Mouse (Mus musculus) 3T3-L1 (cell line): Measurements from ENCODE around the gene Sf3b1.

Experiments used
- DNase-seq: peaks from one replicate; pipeline ENCODE4 v3.0.0-alpha.2; 2015; ENCODE audit warnings: low read depth, low spot score

The Sf3b1 gene

DNA sequence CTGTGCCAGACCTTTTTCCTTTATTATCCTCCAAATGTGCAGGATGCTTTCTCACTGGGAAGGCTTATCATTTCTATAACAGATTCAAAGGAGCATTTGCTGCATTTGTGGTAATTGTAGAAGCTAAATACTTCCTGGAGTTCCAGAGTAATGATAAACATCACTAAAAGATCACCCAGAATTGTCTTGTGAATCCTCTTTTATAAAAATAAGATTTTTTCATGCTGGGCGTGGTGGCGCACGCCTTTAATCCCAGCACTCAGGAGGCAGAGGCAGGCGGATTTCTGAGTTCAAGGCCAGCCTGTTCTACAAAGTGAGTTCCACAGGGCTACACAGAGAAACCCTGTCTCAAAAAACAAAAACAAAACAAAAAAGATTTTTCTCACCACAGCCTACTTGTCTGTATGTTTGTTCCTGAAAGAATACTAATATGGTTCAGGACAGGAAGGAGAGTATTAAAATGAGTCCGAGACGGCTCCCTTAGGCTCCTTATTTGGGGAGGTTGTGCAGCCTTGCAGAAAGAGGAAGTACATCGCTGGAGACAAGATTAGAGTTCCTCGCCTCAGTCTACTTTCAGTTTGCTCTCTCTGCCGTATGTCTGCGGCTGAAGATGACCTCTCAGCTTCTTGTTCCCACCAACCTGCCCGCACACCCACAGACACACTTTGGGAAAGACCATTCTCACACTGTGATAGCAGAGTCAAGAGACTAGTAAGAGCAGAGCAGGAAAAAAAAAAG, 1.4 kb upstream of the Sf3b1 start:
- DNase-seq = no peak

DNA sequence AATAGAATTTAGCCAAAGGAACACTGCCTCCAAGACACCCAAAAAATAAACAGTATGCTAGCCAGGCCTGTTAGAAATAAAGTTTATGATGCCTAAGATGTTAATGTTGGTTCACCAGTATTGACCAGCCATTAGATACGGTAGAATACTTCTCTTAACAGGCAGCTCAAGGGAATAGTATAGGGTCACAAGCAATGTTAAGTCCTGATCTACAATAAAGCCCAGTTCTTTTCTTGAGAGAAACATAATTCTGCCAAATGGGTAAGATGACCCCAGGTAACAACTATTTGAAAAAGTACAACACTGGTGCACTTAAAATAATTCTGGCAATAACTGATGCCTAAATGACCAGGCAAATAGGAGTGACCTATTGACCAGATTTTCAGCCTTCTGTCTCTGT, 685 bp upstream of the Sf3b1 start:
- no peak for DNase-seq

DNA sequence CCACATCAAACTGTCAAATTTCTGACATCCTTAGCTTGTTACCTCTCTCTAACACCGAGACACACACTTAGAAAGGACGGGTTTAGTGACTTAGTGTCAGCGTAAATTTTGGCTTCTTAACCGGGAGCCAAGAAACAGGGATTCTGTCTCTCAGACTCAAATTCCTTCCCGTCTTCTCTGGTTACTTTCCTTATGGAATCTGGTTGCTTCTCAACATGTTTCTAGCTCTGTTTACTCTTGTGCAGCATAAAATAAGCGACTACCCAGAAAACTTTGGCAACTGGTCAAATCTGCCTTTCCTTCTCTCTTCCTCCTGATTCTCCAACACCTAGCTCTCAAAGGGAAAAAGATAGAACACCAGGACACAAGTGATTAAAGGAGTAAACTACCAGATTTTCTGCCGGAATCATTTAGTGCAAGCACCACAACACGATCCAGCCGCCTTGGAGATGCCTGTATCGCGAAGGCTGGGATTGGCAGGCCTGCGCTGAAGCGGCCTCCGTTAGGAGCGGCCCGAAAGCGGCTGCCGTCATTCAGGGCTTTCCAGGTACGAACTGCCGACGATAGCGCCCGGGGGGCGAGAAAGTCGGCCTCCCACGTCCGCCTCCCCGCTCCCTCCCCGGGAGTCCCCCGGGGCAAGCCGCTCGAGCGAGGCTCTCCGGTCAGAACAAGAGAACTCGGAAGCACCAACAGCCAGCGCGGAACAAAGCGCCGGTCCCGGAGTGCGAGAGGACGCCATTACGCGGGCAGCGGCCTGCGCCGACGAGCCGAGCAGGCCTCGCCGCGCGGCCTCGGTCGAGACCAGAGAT, 633 bp downstream of the Sf3b1 start:
- peak; percentile 51 for DNase-seq

DNA sequence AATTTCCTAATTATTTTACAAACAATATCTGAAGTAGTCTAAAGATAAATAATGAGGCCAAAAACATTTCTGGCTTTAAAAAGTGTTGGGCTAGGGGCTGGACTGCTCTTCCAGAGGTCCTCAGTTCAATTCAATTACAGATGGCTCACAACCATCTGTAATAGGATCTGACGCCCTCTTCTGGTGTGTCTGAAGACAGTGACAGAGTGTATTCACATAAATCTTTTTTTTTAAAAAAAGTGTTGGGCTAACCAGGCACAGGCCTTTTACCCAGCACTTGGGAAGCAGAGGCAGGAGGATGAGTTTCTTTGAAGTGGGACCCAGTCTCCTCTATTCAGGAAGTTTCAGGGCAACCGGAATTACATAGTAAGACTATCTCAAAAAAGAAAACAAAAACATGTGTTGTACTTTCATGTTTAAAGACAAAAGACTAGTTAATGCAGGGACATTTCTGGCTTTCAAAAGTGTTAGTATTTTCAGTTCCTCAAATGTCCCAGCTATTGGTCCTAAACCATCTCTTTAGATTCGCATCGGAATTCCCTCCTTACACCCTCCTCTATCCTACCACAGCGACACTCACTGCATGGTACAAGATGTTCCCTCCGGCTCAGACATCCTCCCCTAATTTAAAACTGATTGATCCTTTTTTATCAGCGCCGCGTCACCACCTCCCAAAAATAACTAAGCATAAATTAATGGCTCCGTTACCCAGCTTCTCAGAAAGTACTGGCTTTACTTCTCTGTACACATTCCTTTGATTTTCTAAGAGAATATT, 1.4 kb downstream of the Sf3b1 start:
- peak; percentile 29 for DNase-seq

DNA sequence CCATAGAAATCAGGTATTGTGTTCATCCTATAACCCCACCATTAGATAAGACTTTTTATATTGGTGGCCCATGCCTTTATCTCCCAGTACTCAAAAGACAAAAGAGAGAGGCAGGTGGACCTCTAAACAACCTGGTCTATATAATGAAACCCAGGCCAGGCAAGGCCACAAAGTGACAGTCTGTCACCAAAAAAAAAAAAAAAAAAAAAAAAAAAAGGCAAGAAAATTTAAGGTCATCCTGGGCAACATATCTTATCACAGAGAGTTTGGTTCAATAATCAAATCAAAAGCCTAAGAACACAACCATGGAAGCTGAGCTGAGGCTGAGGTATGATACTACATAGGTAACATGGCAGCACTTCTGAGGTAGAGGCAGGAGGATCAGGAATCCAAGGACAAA, 5.4 kb downstream of the Sf3b1 start:
- DNase-seq = no peak

DNA sequence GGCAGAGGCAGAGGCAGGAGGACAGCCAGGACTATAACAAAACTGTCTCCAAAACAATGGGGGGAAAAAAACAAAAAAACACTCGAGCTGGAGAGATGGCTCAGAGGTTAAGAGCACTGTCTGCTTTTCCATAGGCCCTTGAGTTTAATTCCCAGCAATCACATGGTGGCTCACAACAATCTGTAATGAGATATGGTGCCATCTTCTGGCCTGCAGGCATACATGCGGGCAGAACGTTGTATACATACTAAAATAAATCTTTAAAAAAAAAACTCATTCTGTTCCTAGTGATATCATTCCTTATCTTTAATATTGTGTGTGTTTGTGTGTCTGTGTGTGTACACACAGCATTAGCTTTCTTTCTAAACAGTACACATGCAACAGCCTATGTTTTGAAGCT, 14.8 kb downstream of the Sf3b1 start:
- DNase-seq = peak; percentile 58

DNA sequence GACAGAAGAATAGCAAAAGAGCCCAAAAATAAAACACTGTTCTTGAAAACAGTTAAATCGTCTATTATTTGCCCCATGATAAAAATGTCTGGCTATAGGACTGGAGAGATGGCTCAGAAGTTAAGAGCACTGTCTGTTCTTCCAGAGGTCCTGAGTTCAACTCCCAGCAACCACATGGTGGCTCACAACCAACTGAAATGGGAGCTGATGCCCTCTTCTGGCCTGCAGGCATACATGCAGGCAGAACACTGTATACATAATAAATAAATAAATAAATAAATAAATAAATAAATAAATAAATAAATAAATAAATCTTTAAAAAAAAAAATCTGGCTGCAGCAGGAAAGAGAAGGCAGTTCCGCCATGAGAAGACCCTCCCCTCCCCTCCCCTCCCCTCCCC, 19.0 kb downstream of the Sf3b1 start:
- peak; percentile 18 for DNase-seq

DNA sequence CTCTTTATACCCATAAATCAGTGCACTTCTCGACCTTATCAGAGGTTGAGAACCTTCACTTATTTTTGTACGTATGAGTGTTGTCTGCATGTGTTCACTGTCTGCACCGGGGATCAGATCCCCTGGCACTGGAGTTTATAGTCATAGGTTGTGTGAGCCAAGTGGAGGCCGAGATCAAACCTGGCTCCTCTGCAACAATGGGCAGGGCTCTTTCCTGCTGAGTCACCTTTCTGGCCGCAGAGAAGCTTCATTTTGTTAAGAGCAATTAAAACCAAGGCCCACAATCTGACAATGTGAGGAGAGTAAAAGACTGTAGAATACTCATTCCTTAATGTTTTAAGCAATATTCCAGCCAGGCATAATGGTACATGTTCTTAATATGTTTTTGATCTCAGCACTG, 33.7 kb downstream of the Sf3b1 start:
- peak; percentile 32 for DNase-seq

DNA sequence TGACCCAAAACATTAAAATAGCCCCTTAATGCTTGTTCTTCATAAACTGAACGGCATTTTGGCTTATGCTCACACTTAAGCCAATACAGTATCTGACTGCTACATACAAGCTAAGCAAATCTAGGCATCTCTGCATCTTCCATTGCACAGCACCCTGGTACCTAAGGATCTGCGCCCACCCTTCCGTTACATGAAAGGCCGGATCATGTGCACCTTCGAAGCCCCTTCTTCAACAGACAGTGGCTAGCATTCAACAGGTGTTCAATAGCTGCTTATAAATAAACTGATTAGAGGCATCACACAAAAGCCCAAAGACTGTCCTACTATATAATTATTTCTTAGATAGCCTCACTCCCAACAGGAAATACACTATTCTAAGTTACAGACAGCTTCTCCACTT, 41.0 kb downstream of the Sf3b1 start:
- no peak for DNase-seq

DNA sequence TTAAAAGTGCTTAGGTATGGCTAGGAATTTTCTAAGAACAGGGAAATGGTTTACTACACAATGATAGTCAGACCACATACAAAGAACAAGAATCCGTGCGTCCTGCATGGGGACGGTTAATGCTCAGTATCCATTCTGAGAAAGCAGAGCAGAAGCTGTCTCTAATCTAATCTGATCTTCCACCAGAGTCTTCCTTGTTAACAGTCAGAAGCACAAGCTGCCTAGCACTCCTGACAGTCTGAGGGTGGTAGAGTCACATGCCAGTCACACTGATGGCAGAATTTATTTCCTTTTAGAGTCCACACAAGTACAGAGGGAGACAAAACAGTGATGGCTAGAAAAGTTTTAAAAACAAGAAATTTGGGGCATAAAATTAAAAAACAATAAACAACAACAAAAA, 41.5 kb downstream of the Sf3b1 start:
- DNase-seq = no peak

DNA sequence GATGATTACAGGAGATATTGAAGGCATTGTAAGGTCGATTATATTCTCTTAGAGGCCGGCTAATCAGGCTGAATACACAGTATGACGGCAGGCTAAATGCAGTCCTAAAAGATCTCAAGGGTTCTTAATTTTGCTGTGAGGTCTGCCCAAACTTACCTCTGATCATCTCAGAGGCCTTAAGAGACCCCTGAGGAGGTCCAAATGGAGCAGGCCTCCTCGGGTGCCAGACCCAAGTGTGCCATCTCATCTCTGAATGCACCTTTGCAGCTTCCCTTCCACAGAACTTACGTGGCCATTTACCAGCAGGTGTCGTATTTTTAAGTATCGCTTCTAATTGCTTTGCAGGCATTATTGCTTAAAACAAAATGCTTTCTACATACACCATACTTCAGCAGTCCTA, 43.1 kb downstream of the Sf3b1 start:
- DNase-seq = no peak

DNA sequence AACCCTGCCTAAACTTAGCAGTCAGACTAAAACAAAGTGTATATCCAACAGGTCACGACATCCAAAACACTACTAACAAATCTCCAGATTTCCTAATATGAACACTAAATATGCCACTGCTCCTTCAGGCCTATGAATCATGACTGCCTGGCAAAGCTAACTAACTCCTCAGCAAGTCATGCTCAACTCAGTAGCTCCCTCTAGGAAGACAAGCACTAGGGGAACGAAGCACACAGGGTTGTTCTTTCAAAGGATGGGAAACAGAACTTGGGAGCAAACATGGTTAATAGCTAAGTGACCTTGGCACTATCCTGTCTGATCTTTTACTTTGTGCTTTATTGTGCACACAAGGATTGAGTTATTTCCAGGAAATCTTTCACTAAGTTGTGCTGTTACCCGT, 43.9 kb downstream of the Sf3b1 start:
- peak; percentile 79 for DNase-seq

DNA sequence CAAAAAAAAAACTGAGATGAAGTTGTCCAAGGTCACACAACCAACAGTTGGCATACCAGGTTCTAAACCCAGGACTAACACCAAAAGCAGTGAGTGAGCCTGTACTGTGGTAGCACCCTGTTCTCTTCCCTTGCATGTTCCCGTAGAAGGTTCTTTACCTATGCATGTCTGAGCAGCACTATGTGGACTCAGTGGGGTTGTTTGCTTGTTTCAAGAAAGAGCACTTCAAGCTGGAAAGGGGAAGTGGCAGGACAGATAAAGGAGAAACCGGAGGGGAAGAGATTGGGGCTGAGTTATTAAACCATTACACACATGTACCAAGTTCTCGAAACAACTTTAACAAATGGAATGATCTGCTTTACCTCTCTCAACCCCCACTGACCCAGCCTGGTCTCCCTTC, 44.6 kb downstream of the Sf3b1 start:
- no peak for DNase-seq

DNA sequence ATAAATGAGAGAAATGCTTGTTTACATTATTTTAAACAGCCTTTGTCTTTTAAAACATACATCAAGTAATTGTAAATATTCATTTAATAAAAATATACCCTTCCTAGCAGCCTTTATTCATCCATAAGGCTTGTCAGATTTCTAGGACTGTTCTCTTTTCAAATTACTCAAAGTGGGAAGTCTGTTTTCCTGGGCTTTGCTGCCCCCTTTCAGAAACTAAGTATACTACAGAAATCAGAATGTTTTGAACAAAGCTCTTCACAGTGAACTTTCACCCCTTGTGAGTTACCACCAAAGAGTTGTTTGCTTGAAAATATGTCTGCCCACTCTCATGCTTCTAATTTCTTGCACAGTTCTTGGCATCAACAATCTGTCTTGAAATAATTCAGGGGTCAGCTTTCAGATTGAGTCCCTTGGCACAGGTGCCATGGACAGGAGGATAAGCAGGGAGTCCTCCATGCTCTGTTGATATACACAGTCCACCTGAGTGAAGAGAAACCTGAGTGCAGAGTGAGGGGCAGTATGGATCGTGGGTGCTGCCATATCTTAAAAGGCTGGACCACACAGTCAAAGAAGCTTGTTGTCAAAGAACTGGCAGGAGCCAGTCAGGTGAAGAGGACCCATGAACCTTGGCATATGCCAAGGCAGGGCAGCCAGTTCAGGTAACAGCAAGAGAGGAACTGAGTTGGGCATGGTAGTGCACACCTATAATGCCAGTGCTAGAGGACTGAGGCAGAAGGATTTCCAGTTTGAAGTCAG, 47.9 kb downstream of the Sf3b1 start:
- peak; percentile 64 for DNase-seq

DNA sequence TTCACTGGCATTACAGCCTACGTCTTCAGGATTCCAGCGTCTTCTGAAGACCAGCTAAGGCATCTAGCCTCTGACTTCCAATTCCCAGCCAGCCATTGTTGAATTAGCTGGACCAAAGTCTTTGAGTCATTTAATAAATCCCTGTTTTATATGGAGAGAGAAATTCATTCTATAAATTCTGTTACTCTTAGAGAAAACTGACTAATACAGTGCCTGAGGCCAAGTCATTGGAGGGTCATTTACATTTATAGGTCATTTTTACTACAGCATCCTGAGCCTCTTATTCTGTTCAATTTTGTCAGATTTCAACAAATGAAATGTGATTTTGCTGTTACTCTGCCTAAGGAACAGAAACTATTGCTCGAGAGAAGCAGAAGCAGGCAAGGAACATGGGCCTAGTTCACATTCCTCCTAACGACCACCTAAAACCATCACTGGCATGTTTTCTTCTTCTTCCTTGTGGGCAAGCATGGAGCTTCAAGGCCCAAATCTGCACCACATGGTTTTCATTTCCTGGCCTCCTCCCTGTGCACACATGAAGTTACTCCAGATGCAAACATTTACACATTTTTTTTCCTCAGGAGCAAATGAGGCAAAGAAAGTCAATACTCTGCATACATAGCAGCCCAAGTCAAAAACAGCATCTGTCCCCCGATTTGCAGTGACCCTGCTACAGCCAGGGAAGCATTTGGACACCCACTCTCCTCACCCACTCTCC, 55.4 kb downstream of the Sf3b1 start:
- DNase-seq = peak; percentile 59

DNA sequence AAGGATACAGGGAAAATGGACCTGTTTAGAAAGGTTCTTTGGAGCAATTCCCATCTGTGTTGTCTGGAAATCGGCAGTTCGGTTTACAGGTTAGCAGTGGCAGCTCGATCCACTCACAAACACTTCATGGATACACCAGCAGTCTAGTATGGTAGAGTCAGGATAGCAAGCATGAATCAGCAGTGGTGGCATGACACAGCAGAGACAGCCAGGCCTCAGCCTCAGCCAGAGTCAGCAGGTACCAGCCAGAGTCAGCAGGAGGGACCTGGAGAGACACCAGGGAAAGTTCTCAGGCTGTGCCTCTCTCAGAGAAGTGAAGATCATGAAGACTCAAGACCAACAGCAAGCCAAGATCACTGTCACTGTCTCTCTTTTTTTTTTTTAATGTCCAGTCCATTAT, 60.4 kb downstream of the Sf3b1 start:
- peak; percentile 28 for DNase-seq

DNA sequence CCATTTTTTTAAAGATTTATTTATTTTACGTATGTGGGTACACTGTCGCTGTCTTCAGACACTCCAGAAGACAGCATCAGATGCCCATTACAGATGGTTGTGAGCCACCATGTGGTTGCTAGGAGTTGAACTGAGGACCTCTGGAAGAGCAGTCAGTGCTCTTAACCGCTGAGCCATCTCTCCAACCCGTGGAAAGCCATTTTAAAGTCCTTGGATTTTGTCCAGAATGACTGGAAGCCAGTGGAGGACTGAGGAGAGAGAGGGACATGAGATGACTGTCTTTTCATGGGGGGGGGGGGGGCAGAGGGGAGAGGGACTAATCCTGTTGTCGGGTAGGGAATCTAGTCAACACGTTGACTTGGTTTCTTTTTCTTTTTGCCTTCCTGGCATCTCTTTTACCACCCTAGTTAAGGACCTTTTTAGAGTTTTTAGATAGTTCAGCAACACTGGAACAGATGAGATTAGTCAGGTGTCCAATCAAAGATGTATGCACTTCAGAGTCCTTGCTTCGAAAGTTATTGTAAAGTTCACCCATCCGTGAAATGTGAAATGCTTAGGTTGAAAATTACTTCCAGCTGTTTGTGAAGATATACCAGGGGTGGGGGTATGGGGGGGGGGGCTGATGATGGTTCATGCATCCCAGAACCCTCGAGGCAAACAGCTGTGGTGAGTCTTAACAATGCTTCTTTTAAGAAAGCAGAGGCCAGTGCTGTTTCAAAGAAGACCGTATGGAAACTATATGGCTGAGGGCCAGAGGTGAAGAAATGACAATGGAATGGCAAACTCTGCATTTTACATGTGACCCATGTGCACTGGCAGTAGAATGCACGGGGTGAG, 61.9 kb downstream of the Sf3b1 start:
- peak; percentile 79 for DNase-seq

DNA sequence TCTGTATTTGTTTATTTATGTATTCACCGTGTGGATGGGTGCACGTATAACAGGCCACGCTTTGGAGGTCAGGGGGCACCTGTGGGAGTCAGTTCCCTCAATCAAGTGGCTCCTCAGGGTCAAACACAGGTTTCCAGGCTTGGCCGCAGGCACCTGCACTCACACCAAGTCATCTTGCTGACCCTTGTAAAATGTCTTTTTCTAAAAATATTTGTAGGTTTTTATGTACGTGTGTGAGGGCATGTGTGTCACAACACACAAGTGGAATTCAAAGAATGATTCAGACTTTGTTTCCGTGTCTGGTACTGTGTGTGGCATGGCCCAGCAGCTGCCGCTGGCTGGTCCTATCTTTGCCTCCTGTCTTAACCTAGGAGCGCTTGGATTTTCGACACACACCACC, 65.6 kb downstream of the Sf3b1 start:
- DNase-seq = no peak

DNA sequence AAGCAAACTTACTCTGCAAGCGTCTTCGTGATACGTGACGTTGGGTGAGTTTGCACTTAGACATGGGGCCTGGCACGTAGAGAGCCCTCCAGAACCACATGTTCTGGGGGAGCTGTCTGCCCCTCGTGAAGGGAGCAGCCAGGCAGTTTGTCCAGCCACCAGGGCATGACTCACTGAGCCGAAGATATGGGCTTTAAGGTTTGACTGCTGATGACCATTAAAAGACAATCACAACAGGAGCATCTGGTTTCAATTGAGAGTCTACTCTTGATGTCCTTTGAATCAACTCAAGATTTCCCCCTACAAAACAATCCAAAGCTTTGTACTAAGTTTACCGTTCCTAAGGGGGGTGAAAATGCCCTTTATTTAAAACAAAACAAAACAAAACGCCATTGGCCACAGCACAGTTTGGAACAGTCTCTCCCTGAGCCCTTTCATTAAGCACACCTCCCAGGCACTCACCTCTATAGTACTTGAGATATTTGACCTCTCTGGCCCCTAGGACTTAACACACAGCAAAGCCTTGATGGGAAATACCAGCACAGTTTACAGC, 66.6 kb downstream of the Sf3b1 start:
- DNase-seq = peak; percentile 77

DNA sequence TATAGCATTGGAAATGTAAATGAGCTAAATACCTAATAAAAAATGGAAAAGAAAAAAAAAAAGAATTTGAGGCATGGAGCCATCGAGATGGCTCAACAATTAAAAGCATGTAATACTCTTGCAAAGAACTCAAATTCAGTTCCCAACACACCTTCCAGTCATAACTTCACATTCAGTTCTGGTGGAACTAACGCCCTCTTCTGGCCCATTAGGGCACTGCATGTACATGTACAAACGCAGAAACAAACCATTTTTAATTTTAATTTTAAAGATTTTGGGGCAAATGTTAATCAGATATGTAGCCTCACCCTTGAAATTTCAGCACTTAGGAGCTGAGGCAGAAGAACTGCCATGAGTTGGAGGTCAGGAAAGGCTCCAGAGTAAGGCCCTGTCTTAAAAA, 68.8 kb downstream of the Sf3b1 start:
- DNase-seq = no peak
